Comparison of ENCODE assay signal across 15 mouse cellular contexts in the genomic region with DNA sequence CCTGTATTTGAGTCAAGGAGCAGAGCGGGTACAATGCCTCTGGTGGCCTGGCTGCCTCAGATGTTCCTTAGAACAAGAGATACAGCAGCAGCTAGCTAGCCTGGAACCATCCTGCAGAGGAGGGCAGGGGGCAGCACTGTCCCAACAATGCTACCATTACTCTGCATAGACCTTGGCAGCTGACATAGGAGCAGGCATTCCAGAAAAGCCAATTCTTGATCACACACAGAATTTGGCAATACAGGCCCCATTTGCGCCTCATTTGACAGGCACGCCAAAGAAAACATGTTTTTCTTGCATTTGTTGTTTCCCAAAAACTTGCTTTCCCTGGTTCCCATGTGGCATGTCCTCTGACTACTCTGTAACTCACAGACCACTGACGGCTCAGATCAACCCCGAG. TPM values are rescaled to one million over a fixed set of nuclear protein-coding genes. Genes with fewer than 3 reads are reported as not detected.
DNase-seq lines count a peak whose midpoint lies in the region; ATAC-seq and TF ChIP-seq lines count a peak whose summit lies in the region.
"Had no signal": no experiment of that assay in that cellular context is flagged by ENCODE, and none has a peak within 500 bp of the region (broad histone marks: within the 10 kb centered on the region; RNA-seq: fewer than 3 reads in every experiment).

No protein-coding gene starts in this region.

- intact Hi-C loops in heart, adult 2 months (cut with DNase I): no loop called here
- intact Hi-C loops in heart, postnatal 14 days (cut with DNase I): no loop called here

- H3K27me3 ChIP-seq in heart, adult 2 months (ENCODE audit: control insufficient read depth, insufficient read depth, low read length): no peaks in the 10 kb centered on the region
- no peaks in the 10 kb centered on the region for H3K27me3 ChIP-seq in midbrain, postnatal 0 days (ENCODE audit: insufficient read depth, low read length)
- H3K27me3 ChIP-seq in midbrain, embryonic 15.5 days (replicated peaks): no peaks in the 10 kb centered on the region
- H3K27me3 ChIP-seq in stomach, postnatal 0 days (ENCODE audit: control insufficient read depth, insufficient read depth, low read length): no peaks in the 10 kb centered on the region
- H3K27me3 ChIP-seq in intestine, embryonic 15.5 days (replicated peaks): no peaks in the 10 kb centered on the region
- H3K27me3 ChIP-seq: heart, embryonic 15.5 days had no signal

- H3K9ac ChIP-seq in heart, adult 2 months (ENCODE audit: low read depth, low read length): no peak overlapping the region
- no peak overlapping the region for H3K9ac ChIP-seq in midbrain, postnatal 0 days (replicated peaks; ENCODE audit: low read length, poor library complexity, severe bottlenecking)
- H3K9ac ChIP-seq in midbrain, embryonic 15.5 days: no peak overlapping the region
- no peak overlapping the region for H3K9ac ChIP-seq in stomach, postnatal 0 days (ENCODE audit: low read length)
- H3K9ac ChIP-seq in intestine, embryonic 15.5 days: no peak overlapping the region
- H3K9ac ChIP-seq: heart, embryonic 15.5 days had no signal

- WGBS in heart, adult 2 months: 79% methylated on average over 5 of the region's 5 CpGs
- WGBS in midbrain, postnatal 0 days: 93% methylated on average over 5 of the region's 5 CpGs
- WGBS in midbrain, embryonic 15.5 days: 97% methylated on average over 5 of the region's 5 CpGs
- WGBS in stomach, postnatal 0 days: 86% methylated on average over 5 of the region's 5 CpGs
- 91% methylated on average over 5 of the region's 5 CpGs for WGBS in intestine, embryonic 15.5 days

- H3K79me2 ChIP-seq in heart, adult 2 months (replicated peaks; ENCODE audit: control insufficient read depth, insufficient read depth, low read length): no peaks in the 10 kb centered on the region

- H3K4me3 ChIP-seq in heart, adult 2 months: no peak overlapping the region
- no peak overlapping the region for H3K4me3 ChIP-seq in midbrain, postnatal 0 days (ENCODE audit: low read depth, low read length)
- H3K4me3 ChIP-seq in midbrain, embryonic 15.5 days: no peak overlapping the region
- H3K4me3 ChIP-seq in stomach, postnatal 0 days (ENCODE audit: low read depth, low read length): no peak overlapping the region
- no peak overlapping the region for H3K4me3 ChIP-seq in intestine, embryonic 15.5 days (replicated peaks)
- H3K4me3 ChIP-seq: heart, embryonic 15.5 days; limb, embryonic 10.5 days had no signal

- peaks cover 6% of the 10 kb centered on the region for H3K4me1 ChIP-seq in heart, adult 2 months (ENCODE audit: control insufficient read depth, insufficient read depth, low read length)
- H3K4me1 ChIP-seq in midbrain, postnatal 0 days (ENCODE audit: insufficient read depth, low read length): no peaks in the 10 kb centered on the region; the same call in 1 of the 2 replicates
- H3K4me1 ChIP-seq in midbrain, embryonic 15.5 days: no peaks in the 10 kb centered on the region
- H3K4me1 ChIP-seq in stomach, postnatal 0 days (replicated peaks; ENCODE audit: control insufficient read depth, insufficient read depth): no peaks in the 10 kb centered on the region
- 0 out of 2 replicates have a peak, but pooled peaks cover 5% of the 10 kb centered on the region for H3K4me1 ChIP-seq in intestine, embryonic 15.5 days (replicated peaks)

- no peak overlapping the region for H3K27ac ChIP-seq in heart, adult 2 months
- no peak overlapping the region for H3K27ac ChIP-seq in midbrain, postnatal 0 days (ENCODE audit: low read depth, low read length)
- H3K27ac ChIP-seq in midbrain, embryonic 15.5 days: no peak overlapping the region
- H3K27ac ChIP-seq in stomach, postnatal 0 days (replicated peaks): no peak overlapping the region
- no peak overlapping the region for H3K27ac ChIP-seq in intestine, embryonic 15.5 days
- H3K27ac ChIP-seq: heart, embryonic 15.5 days; limb, embryonic 10.5 days had no signal

- H3K36me3 ChIP-seq in heart, adult 2 months (ENCODE audit: control insufficient read depth, insufficient read depth, low read length): no peaks in the 10 kb centered on the region; the same call in 1 of the 2 replicates
- H3K36me3 ChIP-seq in midbrain, postnatal 0 days (ENCODE audit: insufficient read depth, low read length): no peaks in the 10 kb centered on the region
- no peaks in the 10 kb centered on the region for H3K36me3 ChIP-seq in midbrain, embryonic 15.5 days (replicated peaks)
- H3K36me3 ChIP-seq in stomach, postnatal 0 days (ENCODE audit: control insufficient read depth, insufficient read depth, low read length): no peaks in the 10 kb centered on the region
- no peaks in the 10 kb centered on the region for H3K36me3 ChIP-seq in intestine, embryonic 15.5 days
- H3K36me3 ChIP-seq: heart, embryonic 15.5 days; limb, embryonic 10.5 days had no signal

- no peak for TF ChIP-seq POLR2A in heart, adult 2 months (IDR thresholded peaks at IDR 0.05; ENCODE audit: insufficient read depth, low read depth, low read length)

- TF ChIP-seq CTCF in heart, adult 2 months (IDR thresholded peaks at IDR 0.05): peak; percentile 55
- TF ChIP-seq CTCF in midbrain, postnatal 0 days (IDR thresholded peaks at IDR 0.05): peak; percentile 25; the same call in 1 of the 2 replicates
- peak; percentile 38 for TF ChIP-seq CTCF in stomach, postnatal 0 days (IDR thresholded peaks at IDR 0.05; ENCODE audit: low read depth)

- no peak overlapping the region for H3K4me2 ChIP-seq in midbrain, postnatal 0 days (ENCODE audit: low read depth, low read length, poor library complexity, severe bottlenecking)
- no peak overlapping the region for H3K4me2 ChIP-seq in midbrain, embryonic 15.5 days
- no peak overlapping the region for H3K4me2 ChIP-seq in stomach, postnatal 0 days (replicated peaks; ENCODE audit: low read depth)
- H3K4me2 ChIP-seq in intestine, embryonic 15.5 days (replicated peaks): no peak overlapping the region
- H3K4me2 ChIP-seq: heart, embryonic 15.5 days; midbrain, embryonic 11.5 days had no signal

- ATAC-seq in midbrain, postnatal 0 days (ENCODE audit: low FRiP score): no peak
- no peak for ATAC-seq in midbrain, embryonic 15.5 days (replicated peaks)
- no peak for ATAC-seq in stomach, postnatal 0 days (ENCODE audit: low FRiP score, low TSS enrichment)
- no peak for ATAC-seq in intestine, embryonic 15.5 days
- ATAC-seq: activated CD4-positive, CD25-positive, alpha-beta regulatory T cell, adult 4 months; hindbrain, embryonic 16.5 days had no signal

- DNase-seq in heart, adult 2 months: peak; percentile 42 to 49
- DNase-seq in heart, postnatal 14 days: no peak
- DNase-seq in midbrain, postnatal 0 days (ENCODE audit: low spot score): no peak
- peak; percentile 37 to 43 for DNase-seq in lung, adult 18-20 months
- DNase-seq in stomach, postnatal 0 days (ENCODE audit: low spot score): no peak
- DNase-seq: cerebellum, adult 2 months; kidney, postnatal 14 days; right cerebral cortex, postnatal 25 days had no signal

- no peak for TF ChIP-seq EP300 in heart, adult 2 months (IDR thresholded peaks at IDR 0.05; ENCODE audit: insufficient read depth, low read depth, low read length)
- no peak for TF ChIP-seq EP300 in stomach, postnatal 0 days (optimal IDR thresholded peaks at IDR 0.05)

- H3K9me3 ChIP-seq in midbrain, postnatal 0 days (ENCODE audit: low read length): no peaks in the 10 kb centered on the region
- no peaks in the 10 kb centered on the region for H3K9me3 ChIP-seq in midbrain, embryonic 15.5 days
- H3K9me3 ChIP-seq in stomach, postnatal 0 days (ENCODE audit: control insufficient read depth, low read length): no peaks in the 10 kb centered on the region
- no peaks in the 10 kb centered on the region for H3K9me3 ChIP-seq in intestine, embryonic 15.5 days
- H3K9me3 ChIP-seq: heart, embryonic 15.5 days; limb, embryonic 10.5 days had no signal

RNA-seq across cellular contexts. Expression of a gene that starts 43.7 kb away (rescaled TPM):
- total RNA-seq in heart, adult 2 months (2021): under 1 TPM; 0.34 to 0.59 TPM
- polyA plus RNA-seq in heart, adult 2 months (2012; rRNA removed): 0.06 and 0.12 TPM in 2 replicates
- total RNA-seq in heart, postnatal 14 days (2021): 1 to 10 TPM in 1 of 2 experiments, under 1 TPM in 1; 0.76 to 1.1 TPM
- total RNA-seq in midbrain, postnatal 0 days (2014; rRNA removed): 0.55 and 0.94 TPM in 2 replicates
- polyA plus RNA-seq in midbrain, postnatal 0 days (2015; fragmentation: Nextera tagmentation; extraction: Ambion mirVana): 0.36 and 0.60 TPM in 2 replicates
- 0.18 and 0.39 TPM in 2 replicates for polyA plus RNA-seq in midbrain, embryonic 15.5 days (2015; fragmentation: Nextera tagmentation; extraction: Ambion mirVana)
- 11.6 and 12.5 TPM in 2 replicates for polyA plus RNA-seq in stomach, postnatal 0 days (2015; fragmentation: Nextera tagmentation; extraction: Ambion mirVana)
- polyA plus RNA-seq in intestine, embryonic 15.5 days (2015; fragmentation: Nextera tagmentation; extraction: Ambion mirVana): 3.5 and 4.0 TPM in 2 replicates

RNA-seq across cellular contexts. Expression of a gene that starts 56.8 kb away (rescaled TPM):
- 10 to 100 TPM; 23.4 to 26.9 TPM for total RNA-seq in heart, adult 2 months (2021)
- 40.4 and 60.4 TPM in 2 replicates for polyA plus RNA-seq in heart, adult 2 months (2012; rRNA removed)
- total RNA-seq in heart, postnatal 14 days (2021): 10 to 100 TPM; 31.6 to 38.1 TPM
- total RNA-seq in midbrain, postnatal 0 days (2014; rRNA removed): 10.7 and 11.0 TPM in 2 replicates
- polyA plus RNA-seq in midbrain, postnatal 0 days (2015; fragmentation: Nextera tagmentation; extraction: Ambion mirVana): 16.7 and 19.8 TPM in 2 replicates
- 10.1 and 11.6 TPM in 2 replicates for polyA plus RNA-seq in midbrain, embryonic 15.5 days (2015; fragmentation: Nextera tagmentation; extraction: Ambion mirVana)
- polyA plus RNA-seq in stomach, postnatal 0 days (2015; fragmentation: Nextera tagmentation; extraction: Ambion mirVana): 50.7 and 70.9 TPM in 2 replicates
- polyA plus RNA-seq in intestine, embryonic 15.5 days (2015; fragmentation: Nextera tagmentation; extraction: Ambion mirVana): 62.5 and 63.9 TPM in 2 replicates
- polyA plus RNA-seq: activated CD4-positive, CD25-positive, alpha-beta regulatory T cell, adult 4 months had no signal

Comparison
In these comparisons a context has a peak if more than half of its experiments do, and no peak if none do; other contexts are left out.
1. DNase-seq: peak in heart, adult 2 months (2 of 2) and lung, adult 18-20 months (2 of 2); none in heart, postnatal 14 days (0 of 2), midbrain, postnatal 0 days (single experiment) and stomach, postnatal 0 days (single experiment).
2. Peak in every context shown above with its lines, with median percentiles within 50 percentile points of each other: CTCF ChIP-seq.